Mouse (Mus musculus) liver (tissue): ENCODE measurements around the gene Cadps.
"Not testable (repeated sequence)": the region's sequence is repeated elsewhere in the genome, so short reads cannot be mapped to it uniquely, and the experiment has no call there.

Experiments
- DNase-seq: peaks from one replicate; pipeline ENCODE4 v3.0.0-alpha.2; 2020; ENCODE audit warnings: mixed read lengths

Cadps gene

DNA sequence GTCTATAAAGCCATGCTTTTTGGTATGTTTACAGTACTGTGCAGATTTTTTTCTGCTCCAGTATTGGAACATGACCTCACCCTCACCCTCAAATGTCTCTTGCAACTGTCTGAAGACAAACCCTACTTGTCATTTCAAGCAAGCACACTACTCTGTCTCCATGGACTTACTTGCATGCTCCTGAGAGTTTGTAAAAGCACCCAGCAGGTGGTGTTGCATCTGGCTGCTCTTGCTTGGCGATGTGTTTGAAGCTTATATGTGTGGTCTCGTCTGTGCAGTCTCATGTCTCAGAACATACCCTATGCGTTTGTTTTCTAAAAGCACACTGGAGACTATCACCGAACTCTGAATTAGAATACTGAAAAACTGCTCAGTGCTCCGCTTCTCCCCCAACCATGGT, 241.2 kb downstream of the Cadps start:
- no peak for DNase-seq

DNA sequence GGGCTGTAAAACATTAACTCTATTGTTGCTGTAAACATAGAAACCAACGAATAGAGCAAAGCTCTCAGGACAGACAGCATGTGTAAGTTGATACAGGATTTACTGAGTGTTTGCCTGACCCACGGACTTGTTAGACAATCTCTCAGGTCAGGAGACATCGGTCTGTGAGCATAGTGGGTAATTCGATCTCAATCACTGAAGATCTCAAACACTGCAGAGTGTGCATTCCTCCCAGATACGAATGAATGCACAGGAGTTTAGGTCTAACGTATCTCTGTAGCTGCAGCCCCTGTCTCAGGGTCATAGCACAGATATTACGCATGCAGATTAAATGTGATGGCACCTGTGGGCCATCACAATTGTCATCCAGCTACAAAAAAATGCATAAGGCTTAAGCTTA, 242.1 kb downstream of the Cadps start:
- DNase-seq, result no peak

DNA sequence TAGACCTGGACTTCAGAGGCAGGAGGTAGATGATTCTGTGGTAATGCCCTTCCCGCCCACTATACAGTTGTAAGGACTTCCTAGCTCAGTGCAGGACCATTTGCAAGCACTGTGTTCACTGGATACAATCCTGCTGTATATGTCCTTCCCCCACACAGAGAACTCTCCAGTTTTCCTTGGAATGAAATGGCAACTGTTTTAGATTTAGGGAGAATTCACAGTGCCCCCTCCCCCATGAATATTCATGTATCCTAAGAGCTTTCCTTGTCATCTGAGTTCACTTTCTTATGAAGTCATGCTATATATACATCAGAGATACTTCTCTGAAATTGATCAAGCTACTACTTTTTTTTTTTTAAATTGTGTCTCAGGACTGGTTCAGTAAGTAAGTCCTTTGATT, 244.7 kb downstream of the Cadps start:
- no peak for DNase-seq

DNA sequence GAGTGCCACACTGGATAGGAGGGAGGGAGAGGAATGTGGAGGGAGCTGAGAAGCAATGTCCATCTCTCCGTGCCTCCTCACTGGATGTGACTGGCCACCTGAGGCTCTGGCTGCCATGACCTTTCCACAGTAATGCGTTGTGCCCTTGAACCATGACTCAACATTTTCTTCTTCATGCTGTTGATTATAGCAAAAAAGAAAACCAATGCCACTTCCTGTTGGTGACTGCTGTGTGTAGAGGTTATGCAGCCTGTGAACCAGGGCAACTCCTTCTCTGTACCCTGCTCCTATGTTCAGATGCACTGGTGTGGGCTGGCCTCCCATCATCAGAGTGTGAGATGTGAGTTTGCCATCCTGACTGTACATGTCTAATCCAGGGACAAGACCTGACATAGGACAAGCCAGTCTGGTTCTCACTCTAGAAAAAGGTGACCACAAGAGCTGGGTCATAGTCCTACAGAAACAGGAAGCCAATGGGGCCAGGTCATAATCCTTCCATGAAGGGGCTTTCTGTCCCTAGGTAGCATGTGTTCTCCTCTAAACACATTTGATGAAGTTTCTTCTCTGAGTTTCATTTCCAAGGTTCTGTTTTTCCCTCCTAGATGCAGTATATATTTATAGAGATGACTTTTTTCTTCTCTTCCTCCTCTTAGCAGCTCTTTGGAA, 245.3 kb downstream of the Cadps start:
- no peak for DNase-seq

DNA sequence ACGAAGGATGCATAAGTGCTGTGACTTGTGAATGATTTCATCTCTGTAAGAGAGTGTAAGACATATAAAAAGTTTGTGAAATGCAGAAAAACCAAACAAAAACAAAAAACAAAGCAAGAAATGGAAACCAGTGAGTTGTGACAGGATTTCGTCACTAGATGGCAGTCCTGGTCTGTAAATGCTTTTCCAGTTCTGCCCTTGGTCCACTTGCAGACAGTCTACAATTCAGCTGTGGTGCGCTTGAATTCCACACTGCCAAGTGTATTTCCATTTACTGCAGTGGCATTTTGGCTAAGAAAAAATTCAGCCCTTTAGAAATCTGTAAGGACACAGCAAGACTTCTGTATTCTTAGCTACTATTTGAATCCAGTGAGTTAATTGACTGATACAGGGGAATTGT, 247.8 kb downstream of the Cadps start:
- peak; percentile 5 for DNase-seq

DNA sequence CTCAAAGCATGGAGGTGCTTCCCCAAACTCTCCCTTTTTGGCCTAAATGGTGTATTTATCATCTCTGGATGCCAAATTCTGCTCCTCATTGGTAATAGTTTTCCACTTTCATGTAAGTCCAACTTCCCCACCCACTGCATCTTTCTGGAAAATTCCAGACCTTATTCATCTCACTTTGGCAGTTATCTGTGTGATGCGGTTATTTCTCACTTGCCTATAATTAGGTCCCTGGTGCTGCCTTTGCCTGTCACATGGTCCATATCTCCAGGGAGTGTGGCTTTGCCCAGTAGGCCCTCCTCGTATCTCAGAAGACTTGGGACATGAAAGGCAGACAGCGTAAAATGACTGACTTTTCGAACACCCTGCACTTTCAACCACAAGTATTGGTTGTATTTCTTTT, 248.5 kb downstream of the Cadps start:
- DNase-seq, result no peak

DNA sequence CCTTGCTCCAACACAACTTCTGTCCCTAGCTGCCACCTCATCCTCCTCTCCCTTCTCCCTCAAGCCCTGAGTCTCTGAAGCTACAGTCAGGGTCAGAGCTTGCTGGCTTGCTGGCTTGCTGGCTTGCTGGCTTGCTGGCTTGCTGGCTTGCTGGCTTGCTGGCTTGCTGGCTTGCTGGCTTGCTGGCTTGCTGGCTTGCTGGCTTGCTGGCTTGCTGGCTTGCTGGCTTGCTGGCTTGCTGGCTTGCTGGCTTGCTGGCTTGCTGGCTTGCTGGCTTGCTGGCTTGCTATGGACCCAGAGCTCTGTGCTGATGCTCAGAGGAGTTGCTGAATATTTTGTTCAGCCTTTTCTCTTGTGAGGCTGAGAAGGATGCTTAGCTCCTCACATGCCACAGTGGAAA, 261.1 kb downstream of the Cadps start:
- DNase-seq, result not testable (repeated sequence)

DNA sequence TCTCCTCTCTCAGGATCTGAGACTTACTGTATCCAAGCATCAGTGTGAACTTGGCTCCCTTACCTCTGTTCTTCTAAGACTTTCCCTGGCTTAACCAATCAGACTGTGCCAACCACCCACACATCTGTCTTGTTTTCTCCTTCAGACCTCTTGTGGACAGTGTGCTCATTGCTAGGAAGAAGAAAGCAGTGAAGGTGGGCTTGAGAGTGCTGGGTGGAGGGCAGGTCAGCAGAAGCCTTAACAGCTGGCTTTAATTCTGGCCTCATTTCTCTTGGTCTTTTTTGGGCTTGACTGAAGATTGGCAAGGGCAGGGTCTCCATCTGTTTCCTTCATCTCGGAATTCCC, 262.7 kb downstream of the Cadps start:
- no peak for DNase-seq

DNA sequence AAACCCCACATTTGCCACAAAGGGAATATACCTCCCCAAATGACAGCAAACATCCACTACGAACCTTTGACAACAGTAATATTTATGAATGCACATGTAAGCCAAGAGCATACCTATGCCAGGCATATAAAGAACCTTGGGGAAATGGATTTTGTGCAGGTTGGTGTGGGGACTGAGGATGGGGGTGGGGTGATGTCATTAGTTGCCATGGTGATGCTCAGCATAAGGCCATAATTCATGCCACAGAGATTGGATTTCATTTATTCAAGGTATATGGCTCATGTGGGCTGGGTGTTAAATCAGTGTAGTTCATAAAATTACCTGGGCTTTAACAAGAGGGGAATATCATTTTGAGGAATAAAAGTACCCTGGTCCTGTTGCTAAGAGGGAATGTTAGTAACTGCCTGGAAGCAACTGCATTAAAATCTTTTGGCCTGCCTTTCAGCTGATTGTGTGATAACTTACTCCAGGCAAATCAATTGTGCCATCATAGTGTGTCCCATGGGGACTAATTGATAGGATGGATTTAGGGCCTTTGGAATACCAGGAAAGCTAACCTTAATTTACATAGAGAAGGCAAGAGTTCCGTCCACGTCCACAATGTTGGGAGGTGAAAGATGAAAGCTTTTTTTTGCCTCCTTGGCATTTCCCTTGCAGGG, 263.2 kb downstream of the Cadps start:
- DNase-seq, result no peak

DNA sequence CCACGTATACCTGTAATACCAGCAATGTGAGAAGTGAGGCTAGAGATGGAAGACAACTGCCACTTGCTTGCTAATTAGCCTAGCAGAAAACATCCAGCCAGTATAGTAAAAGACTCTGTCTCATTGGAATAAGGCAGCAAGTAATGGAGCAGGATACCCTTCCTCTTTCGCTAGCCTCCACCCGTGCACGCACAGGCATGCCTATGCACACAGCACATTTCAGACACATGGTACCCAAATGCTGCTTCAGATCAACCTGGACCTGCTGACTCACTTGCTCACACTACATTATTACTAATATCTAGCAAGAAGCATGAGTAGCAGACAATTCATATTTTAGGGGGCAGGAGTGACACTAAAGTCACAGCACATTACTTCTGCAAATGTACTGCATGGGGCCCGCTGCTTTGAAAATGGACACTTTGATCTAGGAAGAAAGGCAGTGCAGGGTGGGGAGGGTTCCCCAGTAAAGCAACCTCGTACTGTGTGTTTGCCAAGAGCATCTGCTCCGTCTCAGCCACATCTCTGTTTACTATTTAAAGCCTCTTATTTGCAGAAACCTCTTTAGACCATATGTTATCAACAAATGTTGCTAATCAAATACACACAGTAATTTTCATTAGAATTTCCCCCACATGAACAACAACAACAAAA, 263.8 kb downstream of the Cadps start:
- no peak for DNase-seq

DNA sequence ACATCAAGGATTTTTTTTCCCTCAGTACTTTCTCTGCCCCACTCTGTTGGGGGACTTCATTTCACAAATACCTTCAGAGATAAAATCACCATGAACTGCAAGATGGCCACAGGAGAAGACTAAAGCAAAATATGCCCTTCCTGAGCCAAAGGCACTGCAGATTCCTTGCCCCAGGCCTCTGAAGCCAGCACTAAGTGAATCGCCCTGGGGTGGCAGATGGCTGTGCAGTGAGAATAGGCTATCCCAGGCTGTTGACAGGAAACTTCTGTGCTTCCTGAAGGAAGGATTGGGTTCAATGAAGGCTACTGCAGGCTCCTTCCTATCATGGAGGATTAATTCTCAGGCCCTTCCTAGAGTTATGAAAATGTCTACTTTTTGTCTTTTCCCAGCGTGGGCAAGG, 268.4 kb downstream of the Cadps start:
- DNase-seq, result no peak

DNA sequence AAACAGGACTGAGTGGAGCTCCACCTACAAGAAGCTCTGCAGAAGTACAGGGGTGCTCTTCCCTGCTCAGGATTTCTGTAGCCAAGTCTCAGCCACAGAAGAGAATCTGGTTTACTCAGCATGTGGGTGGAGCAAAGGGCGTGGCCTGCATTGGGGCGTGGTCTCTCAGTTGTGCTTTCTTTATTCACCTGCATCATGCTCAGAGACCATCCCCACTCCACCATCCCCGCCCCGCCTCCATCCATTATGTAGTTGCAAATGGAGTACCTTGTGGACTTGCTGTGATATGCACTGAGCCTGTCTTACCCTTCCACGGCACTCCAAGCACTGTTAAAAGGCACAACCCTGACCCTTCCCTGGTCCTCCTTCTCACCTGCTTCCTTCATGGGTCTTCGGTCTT, 271.5 kb downstream of the Cadps start:
- DNase-seq, result peak; percentile 5

DNA sequence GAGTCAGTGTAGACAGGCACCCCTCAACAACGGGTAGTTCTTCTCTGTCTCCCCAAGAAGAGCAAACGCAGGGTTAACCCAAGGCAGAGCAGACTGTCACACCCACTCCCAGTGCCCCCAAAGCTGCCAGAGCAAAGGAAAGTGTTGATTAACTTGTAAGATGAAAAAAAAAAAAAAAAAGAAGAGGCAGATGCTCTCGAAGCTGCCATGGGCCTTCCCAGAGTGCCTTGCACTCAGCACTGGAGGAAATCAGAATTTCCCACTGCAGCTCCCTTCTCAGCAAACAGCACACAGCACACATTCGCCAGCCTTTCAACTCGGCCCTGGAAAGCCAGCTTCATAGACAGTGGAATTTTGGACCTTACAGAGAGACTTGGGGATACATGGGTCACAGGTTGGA, 271.9 kb downstream of the Cadps start:
- no peak for DNase-seq

DNA sequence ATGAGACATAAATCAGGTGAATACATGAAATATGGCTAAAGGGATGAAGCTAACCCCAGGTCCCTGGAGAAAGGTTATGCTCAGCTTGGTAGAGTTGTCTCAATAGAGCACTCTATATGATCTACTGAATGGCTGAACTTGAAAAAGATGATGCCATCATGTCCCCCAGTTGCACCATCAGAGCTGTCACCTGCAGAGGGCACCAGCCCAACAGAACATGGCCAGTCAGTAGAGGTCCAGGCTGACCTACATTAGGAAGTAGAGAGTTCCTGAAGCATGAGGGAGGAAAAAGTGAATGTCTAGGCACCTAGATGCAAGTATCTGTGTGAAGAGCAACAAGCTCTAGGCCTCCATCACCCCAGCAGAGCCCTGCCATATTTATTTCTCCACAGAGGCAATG, 273.6 kb downstream of the Cadps start:
- no peak for DNase-seq

DNA sequence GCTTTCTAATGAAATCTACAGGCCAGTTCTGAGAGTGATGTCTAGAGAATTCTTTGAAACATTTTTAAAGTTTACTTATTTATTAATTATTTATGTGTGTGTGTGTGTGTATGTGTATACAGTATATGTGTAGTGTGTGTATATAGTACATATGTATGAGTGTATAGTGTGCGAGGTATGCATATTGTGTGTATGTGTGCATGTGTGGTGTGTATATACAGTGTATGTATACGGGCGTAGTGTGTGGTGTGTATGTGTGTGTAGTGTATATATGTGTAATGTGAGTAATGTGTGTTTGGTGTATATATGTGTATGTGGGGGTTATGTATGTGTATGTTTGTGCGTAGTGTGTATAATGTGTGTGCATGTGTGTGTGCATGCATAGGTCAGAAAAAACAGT, 275.4 kb downstream of the Cadps start:
- no peak for DNase-seq

DNA sequence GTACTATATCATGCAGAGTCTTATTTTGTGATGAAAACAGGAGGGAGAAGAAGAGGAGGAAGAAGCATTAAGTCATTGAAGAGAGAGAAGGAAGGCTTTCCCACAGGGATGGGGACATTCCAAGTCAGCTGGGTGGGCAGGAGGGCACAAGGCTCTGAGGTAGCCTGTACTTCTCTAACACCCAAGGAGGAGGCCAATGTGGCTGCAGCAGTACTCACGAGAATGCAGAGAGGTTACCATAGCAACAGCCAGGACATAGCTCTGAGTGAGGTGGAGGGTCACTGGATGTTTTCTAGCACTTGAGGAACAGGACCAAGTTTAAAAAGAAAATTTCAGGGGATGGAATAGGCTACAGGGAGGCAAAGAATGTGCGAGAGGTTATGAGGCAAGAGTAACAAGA, 281.1 kb downstream of the Cadps start:
- DNase-seq, result no peak

DNA sequence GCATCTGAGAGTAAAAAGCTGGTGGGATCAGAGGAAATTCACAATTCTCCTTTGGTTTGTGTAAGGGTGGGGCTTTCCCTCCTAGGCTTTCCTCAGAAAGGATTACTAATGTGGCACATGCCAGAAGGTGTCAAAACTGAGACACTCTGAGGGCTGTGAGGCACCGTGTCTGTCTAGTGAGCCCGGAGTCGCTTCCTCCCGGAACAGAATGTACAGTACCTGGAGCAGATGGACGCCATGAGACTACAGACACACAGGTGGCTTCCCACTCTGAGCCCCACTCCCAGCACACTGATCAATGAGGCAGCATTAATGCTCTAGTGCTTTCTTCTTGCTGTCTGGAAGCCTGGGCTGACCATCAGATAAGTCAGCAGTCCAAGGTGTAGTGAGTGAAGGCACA, 283.8 kb downstream of the Cadps start:
- DNase-seq, result no peak

DNA sequence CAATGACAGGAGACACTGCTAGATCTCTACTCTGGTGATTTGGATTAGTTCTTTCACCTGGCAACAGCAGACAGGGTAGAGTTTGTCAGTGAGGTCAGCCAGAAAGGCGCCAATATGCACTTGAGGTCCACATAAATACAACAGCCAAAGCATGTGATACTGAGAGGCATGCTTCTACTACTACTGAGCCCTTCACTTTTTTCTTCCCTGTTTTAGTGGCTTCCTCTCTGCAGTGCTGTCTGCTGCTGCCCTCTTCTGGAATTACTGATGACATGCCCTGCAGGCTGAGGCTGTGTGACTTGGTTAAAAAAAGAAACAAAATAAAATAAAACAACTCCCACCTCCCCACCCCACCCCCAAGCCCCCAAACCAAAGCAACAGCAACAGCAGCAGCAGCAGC, 291.8 kb downstream of the Cadps start:
- no peak for DNase-seq

DNA sequence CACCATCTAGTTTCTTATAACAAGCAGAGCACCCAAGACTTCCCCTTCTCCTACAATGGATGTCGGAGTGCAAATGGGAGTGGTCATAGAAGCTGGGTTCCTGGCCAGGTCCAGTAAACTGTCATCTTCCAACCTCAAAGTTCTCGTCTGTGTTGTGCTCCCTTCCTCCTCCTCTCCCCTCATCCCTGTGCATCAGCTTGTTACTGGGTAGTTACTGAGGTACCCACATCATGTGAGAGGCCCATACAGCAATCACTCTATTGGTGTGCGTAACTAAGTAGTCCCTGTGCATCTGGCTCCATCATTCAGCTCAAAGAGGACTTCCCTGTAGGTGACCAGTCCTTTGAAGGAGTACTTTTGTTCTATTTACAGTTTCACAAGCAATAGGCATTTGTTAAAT, 292.3 kb downstream of the Cadps start:
- no peak for DNase-seq

DNA sequence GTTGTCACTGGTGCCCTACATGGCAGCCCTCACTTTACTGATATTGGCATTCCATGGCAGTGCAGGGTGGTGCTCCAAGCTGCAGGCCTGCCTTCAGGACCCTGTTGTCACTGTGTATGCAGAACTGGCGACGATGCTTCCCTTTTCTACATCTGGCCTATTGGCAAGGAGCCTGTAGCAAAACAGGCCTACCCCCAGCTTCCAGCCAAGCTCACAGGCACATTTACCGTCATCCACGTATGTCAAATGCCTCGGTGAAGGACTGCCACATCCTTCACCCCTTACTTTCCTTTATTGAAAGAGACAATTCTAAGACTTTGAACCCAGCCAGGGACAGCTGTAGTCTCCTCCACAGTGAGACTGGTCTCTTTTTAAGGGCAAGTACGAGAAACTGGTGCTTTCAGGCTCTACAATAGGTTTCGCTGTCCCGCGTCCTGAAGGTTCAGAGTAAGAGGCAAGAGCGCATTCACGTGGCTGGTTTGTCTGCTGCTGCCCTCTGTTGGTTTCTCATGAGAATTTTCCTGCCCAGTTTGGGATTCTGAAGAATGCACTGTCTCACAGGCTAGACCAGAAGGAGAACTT, 292.8 kb downstream of the Cadps start:
- DNase-seq, result peak; percentile 37

DNA sequence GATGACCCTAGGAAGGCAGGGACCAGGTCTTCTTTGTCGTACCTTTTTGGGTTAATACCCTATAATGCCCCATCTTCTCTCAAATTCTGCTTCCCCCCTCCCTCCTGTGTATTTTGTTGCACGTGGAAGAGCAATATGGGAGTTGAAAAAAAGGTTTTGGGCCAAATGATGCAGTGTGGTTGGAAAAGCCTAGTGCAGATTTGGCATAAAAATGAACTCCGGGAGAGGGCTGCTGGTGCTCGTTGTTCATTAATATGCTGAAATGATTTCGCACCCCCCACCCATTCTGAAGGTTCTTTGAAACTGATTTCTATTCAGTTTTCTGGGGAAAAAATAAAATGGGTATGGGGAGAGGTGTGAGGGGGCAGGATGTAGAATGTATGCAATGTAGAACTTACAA, 295.6 kb downstream of the Cadps start:
- DNase-seq, result no peak

DNA sequence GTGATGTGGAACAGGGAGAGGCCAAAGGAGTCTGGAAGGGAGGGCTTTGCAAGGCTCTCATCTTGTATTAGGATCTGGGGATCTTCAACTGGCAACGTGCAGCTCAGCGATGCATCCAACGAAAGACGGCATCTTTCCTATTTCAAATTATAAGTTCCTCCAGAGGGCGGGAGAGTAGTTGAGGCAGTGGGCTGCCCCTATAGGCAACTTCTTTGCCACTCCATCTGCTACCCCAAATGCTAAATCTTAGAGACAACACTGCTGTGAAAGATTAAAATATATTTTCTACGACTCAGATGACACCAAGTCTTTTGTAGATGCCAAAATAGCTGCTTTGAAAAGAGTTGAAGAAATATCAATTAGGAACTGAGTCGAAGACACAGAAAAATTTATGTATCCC, 315.9 kb downstream of the Cadps start:
- no peak for DNase-seq

DNA sequence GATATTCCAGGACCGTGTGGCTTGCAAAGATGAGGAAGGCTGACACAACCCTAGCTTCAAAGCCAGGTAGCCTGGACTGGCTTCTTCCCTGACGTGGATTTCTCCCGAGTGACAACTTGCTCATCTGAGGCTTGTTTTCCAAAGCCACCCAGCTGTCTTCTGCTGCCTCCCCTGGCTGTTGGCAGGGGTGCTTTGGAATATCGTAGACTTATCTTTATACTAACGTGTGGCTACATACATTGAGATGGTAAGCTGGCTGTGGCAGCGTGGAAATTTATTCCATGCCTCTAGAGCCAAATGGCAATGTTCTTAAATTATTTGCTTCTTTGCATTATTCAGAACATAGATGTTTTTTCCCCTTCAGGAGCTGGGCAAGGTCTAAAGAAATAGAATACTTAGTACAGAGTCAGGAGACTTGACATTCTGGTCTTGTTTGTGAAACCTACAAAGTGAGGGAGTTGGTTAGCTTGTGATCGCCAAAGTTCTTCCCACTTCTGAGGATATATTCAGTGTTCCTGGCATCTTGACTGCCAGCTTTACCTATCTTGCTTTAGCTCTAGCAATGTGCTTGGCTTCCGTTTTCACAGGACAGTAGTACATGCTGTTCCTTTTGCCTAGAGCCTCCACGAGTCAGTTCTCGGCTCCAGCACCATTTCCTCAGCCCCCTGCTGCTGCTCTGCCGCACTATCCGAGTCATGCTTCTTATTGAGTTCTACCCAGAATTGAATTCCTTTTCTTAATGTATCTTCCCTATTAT, 318.5 kb downstream of the Cadps start:
- DNase-seq, result no peak

DNA sequence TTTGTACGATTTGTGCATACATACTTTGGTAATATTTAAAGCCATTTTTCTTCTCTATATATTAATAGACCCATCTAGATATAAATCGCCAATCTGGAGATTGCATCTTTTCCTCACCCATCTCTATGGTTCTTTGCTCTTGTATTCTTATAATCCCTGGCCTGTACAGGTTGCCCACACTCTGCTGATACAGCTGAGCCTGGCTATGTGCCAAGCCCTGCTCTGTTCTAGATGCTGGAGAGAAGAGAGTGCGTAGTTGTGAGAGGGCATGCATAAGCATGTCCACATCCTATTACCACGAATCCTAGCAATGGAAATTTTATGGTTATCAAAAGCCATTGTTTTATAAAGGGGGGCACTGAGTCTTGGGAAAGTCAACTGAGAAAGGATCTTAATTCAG, 360.7 kb downstream of the Cadps start:
- DNase-seq, result no peak
